Mouse (Mus musculus): ENCODE measurements around the gene Kcnj4.
A peak's percentile ranks its signal among the peaks of the same experiment; 100 is the strongest.

Gene Kcnj4

DNA sequence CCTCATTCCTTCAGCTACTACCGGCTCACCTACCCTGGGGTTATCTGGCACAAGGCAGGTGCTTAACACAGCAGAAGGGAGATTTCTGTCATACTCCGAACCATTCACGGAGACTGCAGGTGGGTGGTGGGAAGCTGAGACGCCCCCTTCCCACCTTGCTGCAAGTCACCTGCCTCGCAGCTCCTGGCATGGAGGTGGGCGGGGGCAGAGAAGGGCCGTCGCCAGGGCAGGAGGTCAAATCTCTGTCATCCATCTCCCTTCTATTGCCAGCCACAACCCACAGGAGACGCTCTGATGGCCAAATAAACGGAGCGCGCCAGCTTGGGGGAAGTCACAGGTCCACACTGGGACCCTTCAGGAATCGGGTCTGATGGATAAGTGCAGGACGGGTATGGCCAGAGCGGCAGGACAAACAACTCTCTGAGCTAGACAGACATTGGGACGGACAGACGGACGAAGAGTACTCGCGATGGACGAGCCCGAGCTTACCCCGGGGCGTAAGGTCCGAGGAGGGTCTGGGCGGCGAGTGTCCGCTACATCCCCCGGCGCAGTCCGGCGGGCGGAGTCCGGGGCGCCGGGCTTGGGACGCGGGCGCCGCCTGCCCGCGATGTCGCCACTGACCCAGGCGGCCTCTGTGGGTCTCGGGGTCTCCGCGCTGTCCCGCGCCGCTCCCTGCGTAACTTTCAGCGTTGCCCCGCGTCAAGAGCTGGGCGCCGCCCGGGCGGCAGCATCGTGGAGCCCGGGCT is at the start of gene Kcnj4:
Gene Kcnj4 (minus strand): TSS at position 535 of the 746 bp plus-strand sequence.
- no peak for DNase-seq (ENCODE audit: low spot score in 2 of 2)

DNA sequence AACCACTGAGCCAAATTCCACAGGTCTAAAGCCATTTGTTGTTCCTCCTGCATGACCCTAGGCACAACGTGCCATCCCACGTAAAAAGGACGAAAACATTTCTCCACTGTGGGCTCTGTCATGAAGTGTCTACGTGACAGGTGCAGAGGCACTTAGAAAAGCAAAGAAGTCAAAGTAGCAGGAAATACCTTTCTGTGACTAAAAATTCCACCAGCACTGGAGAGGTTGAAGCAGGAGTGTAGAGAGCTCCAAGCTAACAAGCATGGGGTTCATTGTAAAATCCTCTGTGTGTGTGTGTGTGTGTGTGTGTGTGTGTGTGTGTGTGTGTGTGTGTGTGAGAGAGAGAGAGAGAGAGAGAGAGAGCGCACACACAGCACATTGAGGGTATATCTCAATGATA is 47.5 kb upstream of the Kcnj4 start:
- DNase-seq (ENCODE audit: low spot score in 2 of 2), result no peak

DNA sequence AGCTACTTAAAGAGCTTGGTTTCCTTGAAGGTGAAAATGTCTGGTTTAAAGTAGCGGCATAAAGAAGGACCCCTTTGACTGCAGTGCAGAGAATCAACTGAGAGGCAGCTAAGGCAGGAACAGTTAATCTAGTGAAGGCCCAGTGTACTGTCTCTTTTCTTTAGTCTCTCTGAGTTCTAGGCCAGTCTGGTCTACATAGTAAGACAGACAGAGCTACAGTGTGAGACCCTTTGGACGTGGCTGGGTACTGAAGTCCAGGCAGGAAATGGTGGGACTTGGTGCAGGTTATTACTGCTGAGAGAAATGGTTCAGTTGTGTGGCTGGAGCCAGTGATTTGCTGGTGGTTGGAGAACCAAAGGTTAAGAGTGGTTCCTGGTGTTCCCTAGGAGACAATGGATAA is 43.2 kb upstream of the Kcnj4 start:
- DNase-seq (ENCODE audit: low spot score in 2 of 2), result no peak

DNA sequence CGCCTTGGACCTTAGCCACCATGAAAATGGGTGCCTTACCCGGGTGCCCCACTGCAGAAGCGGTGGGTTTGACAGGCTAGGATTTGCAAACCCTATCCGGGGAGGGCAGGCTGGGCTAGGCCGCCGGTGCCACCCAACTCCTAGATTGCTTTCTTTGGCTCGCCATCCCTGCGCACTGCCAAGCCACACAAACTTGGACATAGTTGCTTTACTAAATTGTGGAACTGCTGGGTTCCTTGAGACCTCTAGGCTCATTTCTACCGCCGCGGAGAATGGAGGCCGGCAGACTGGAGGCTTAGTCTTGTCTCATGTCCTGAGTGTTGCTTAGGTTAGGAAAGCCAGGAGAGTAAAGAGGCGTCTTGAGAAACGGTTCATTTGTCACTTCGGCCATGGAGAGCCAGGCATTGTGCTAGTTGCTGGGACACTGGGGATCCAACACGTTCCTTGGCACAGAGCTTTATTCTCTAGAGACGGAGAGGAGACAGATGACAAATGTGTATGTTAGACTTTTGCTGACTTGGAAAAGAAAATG is 42.3 kb upstream of the Kcnj4 start:
- DNase-seq (ENCODE audit: low spot score in 2 of 2), result no peak

DNA sequence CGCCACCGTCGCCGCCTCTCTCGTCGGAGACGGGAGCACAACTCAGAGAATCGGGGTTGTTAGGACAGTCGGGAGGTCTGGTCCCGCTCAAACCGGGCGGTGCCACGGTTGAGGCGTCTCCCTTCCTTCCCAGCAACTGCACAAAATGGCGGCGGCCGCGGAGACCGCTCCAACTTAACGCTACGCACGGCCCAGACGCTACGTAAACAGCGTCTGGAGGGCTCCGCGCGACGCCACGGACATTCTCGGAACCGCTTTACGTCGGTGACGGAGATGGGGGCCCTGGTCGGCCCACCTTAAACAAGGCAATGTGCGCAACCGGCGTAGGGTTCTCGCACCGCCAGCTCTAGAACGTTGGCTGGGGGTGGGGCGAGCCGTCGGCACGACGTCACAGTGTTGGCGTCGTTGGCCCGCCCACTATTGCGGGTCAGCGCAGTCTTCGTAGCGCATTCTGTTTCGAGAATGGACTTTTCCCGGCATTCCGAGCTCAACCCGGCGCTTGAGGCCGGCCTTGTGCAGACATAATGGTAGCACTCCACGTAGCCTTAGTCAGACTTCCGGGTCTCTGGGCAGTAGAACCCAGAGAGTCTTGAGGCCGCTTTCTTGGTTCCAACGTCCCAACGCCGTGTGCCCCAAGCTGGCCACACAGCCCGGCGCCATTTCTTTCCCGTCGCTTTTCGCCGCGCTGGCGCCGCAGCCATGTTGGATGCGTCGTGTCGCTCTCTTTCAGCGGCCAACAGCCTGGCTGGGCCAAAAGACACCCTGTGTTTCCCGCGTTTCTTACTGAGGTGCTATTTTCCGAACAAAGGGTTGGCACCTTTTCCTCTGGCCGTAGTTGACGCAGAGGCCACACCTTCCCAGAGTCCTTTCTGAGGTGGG is 41.6 kb upstream of the Kcnj4 start, which contains the start of gene Ddx17:
Gene Ddx17 (minus strand): TSS at position 332 of the 879 bp plus-strand sequence.
- peak; percentile 98 to 99 for DNase-seq (ENCODE audit: low spot score in 2 of 2)

DNA sequence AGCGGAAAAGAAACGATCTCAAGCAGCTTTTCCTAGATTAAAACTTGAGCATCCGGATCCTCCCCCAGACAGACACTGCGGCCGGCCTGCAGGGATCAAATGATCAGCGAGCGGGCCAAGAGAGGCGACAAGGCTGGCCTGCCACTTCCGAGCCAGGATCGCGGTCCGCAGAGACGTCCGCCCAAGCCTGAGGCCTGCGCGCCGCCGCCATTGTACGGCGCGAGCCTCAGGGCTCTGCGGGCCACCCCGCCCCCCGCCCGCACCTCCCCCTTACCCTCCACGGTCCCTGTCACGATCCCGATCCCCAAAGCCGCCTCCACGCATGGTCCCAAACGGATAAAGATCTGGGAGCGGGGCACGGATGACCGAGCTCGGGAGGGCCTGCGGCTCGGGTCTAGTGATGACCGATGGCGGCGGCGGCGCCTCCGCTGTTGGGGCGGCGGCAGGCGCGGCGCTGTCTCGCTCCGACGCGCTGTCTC is 40.9 kb upstream of the Kcnj4 start:
- DNase-seq (ENCODE audit: low spot score in 2 of 2), result peak in 1 of 2 experiments; percentile 64

DNA sequence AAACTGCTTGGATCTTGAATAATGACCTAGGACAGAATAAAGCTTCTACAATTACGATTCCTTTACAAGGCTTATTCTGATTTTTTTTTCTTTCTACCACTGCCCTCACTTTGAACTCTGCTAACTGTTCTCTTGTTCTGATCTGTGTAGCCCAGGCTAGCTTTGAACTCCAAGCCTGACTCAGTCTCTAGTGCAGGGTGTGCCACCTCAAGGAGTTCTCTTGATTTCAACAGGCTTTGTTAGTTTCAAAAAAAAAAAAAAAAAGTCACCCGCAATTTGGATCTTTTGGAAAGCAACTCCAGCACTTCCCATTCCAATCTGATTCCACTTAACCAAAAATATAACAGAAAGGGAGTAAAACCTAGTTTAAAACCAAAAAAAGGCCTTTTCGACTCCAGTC is 40.5 kb upstream of the Kcnj4 start:
- DNase-seq (ENCODE audit: low spot score in 2 of 2), result no peak

DNA sequence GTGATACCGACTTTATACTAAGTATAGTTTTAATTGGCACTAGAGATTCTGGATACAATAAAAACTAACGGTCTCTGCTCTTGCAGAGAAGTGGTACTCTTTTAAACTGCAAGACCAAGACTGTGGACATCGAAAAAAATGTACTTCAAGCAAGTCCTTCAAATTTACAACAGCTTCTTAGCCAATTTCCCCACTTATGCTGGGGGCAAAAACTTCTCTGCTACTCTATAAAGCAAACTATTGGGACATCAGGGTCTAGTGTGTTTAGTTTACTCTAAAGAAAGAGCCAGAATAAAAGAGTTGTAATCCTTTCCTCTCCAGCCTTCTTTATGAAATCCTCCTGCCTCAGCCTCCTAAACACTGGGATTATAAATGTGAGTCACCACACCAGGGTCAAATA is 38.9 kb upstream of the Kcnj4 start:
- no peak for DNase-seq (ENCODE audit: low spot score in 2 of 2)

DNA sequence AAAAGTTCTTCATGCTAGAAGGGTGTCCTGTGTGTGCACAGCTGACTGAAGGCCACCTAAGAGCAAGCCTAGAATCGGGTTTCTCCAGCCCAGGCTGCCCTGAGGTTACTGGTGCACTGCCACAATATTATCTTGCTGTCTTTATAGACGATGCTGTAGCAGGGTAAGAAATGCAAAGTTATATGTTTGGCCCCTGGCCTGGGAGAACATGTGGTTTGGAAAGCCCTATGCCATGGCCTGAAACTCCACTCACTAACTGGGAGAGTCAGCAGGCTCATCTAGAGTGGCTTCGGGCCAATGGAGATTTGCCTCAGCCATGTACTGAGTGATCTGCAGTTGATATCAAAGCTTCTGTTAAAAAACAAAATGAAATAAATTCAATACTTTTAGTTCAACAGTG is 28.8 kb upstream of the Kcnj4 start:
- no peak for DNase-seq (ENCODE audit: low spot score in 2 of 2)

DNA sequence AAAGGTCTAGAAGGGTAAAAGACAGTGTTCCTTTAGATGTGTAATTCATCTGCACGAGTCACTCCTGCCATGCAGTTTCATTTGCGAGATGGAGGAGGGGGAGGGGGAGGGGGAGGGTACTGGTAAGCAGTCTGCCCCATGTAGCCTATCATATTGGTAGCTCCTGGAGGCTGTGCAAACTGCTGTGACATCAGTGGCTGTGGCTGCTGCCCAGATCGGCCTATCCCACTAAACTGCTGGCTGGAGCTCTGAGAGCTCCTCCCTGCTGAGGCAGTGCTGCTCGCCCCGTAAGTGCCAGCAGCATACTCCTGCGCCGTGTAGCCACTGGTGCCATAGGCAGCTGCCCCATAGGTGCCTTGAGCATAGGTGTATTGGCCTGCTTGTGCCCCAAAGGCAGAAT is 24.9 kb upstream of the Kcnj4 start:
- DNase-seq (ENCODE audit: low spot score in 2 of 2), result no peak

DNA sequence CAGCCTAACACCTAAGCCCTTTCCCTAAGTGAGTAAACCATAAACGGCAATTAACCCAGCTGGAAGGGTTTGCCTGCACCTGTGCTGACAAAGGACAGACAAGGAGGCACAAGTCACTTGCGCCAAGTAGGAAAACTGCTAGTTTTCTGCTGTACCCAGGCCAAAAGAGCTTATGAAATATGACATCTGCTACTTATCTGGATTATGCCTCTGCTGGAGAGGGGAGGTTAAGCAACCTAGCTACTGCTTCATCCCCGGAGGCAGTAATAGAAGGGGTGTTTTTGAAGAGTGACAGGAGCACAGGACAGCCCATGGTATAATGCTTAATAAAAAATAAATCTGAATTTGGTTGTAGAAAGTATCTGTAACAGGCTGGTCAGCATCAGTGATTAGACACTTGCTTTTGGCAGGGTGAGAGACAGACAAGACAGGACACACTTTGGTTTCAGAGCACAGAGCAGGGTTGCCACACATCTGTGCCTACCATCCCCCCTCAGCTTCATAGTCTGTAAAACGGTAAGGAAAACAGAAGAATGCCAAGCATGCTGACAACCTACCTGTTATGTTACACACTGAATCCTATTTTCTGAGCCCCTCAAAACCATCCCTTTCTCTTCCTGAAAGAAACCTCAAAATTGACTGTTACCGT is 23.1 kb upstream of the Kcnj4 start:
- DNase-seq (ENCODE audit: low spot score in 2 of 2), result no peak

DNA sequence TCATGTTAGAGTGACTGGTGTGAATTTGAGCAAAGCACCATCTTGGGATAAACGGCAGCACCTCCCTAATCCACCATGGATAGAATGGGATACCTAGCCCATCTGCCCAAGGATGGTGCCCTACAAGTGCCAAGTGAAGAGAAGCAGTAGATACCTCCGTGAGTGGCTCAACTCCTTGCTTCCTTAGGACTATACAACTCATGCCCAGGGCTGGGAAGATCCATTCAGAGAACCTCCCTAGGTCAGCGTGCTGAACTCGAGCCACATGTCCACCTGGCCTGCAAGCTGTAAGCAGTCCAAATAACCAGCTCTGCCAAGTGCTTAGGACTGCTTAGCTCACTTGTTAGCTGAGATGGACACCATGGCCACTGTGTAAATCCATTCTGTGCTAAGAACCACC is 22.2 kb upstream of the Kcnj4 start:
- no peak for DNase-seq (ENCODE audit: low spot score in 2 of 2)

DNA sequence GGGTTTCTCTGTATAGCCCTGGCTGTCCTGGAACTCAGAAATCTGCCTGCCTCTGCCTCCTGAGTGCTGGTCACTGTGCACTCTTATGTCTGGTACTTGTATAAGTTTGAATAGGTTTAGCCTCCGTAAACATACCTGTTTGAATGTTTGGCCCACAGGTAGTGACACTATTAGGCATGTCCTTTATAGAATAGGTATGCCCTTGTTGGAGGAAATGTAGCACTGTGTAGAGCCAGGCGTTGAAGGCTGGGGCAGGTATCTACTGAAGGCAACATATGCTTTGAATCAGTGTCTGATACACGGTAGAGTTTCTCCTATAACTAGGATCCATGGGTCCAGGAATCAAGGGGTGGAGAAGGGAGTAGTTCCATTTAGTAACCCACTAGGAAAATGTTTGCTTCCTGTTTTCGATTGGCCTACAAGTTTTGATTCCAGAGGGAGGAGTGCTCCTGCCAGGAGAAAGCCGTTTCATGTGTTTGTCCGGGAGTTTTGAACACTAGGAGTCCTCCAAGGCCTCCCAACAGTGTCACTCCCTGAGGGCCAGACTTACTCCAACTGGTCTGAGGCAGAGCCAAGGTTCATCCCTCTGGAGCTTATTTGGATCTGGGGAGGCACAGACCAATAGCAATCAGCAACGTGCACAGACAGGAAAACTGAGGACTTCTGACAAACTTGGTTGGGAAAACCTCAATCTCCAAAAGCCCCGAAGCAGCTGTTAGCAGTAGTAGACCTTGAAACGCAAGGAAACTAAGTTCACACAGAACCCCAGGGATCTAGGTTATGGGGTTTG is 21.1 kb upstream of the Kcnj4 start:
- DNase-seq (ENCODE audit: low spot score in 2 of 2), result no peak

DNA sequence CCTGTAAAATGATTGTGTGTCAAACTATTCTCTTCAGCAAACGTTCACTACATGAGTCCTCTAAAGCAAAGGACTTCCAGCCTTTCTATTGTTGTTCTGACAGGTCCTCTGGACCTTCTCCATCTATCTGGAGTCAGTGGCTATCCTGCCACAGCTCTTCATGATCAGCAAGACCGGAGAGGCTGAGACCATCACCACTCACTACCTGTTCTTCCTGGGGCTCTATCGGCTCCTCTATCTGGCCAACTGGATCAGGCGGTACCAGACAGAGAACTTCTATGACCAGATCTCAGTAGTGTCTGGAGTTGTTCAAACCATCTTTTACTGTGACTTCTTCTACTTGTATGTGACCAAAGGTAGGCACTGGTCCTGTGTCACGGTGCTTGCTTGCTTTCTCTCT is 20.5 kb upstream of the Kcnj4 start:
- no peak for DNase-seq (ENCODE audit: low spot score in 2 of 2)

DNA sequence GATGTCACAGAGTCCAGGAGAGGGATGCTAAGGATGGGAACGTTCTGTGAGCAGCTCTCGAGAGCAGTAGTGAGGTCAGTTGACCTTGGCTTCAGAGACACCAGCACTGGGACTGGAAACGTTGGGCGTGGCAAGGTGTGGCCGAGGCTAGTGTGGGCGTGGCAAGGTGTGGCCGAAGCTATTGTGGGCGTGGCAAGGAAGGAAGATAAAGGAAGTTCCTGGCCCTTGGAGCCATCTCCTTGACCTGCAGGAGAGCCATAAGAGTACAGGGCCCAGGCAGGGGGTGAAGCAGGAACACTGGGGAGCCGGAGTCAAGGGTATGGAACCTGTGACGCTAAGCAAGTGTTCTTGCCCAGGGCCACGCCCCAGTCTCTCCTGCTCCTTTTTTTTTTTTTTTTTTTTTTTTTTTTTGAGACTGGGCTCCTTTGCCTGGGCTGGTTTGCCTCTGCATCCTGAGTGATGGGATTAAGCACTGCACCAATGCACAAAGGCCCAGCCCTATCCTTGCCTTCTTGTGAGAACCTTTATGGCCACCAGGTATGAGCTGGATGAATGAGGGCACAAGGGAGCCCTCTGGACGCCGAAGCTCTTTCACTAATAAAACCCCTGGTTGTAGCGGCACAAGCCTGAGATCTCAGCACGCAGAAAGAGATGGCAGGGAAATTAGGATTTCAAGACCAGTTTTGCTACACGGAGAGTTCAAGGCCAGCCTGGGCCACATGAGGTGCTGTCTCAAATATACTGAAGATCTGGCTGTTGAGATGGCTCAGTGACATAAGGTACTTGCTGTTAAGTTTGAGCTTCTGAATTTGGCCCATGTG is 14.6 kb upstream of the Kcnj4 start:
- no peak for DNase-seq (ENCODE audit: low spot score in 2 of 2)

DNA sequence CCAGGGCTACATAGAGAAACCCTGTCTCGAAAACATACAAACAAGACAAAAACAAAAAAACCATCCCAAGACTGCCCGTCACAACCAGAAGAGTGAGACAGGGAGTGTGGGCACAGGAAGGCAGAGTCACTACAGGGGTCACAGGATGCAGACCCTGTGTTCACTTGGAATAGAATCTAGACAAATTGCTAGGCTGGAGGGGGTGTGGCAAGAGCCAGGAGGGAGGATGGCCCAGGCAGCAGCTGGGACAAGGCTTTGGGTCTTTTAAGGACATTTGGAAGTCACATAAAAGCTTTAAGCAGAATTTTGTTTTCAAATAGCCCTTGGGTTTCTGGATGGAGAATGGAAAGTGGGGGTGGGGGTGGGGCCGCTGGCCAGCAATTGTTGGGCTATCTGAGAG is 13.5 kb upstream of the Kcnj4 start:
- DNase-seq (ENCODE audit: low spot score in 2 of 2), result no peak

DNA sequence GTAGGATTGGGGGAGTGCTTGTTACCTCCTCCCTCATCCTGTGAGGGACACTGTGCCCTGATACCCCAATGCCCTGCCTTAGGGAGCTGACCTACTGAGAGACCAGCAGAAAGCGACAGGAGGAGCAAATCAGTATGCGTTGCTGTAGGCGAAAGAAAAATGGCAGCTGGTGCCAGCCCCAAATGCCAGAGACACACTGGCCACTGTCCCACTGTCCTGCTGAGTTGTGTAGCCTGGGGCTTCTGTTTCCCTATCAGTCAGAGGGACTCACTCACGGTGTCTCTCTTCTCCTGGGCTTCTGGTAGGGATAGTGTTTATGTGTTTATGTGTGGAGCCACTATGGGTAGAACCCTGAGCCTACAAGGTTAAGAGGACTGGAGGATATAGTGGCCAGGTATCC is 12.7 kb upstream of the Kcnj4 start:
- DNase-seq (ENCODE audit: low spot score in 2 of 2), result no peak

DNA sequence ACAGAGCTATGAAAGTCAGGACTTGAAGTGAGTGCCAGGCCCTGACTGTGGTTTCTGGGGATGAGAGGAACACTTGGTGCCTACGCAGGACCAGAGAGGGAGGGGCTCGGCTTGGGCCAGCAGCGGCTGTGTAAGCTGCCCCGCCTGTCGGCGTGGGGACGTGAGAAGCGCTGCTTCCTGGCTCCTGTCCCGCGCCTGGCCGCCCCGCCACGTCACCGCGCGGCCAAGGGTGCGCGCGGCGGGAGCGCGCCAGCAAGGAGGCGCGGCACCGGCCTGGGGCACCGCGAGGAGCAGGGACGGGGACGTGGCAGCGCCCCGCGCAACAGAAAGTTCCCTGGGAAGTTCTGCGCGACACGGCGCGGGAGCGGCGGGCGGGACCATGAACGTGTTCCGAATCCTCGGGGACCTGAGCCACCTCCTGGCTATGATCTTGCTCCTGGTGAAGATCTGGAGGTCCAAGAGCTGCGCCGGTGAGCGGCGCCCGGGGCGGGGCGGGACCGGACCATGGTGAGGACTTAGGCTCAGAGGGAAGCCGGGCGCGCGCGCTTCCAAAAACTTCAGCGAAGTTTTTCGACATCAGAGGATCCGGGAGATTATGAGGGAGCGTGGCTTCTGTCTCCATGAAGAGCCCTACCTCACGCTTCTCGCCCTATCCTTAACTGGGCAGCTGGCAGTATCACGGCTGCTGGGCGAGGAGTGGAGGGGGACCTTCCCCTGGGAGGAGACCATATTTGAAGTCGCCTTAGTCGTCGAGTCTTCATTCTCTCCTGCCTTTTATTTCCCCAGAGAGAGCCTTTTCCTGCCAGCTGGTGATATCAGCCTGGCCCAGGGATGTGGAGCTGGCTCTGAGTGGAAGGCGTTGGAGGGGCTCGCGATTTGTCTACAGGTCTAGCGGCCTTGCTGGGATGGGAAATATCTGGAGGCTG is 11.4 kb upstream of the Kcnj4 start, which contains the start of gene Kdelr3:
Gene Kdelr3 (plus strand): TSS at position 241 of the 926 bp plus-strand sequence.
- DNase-seq (ENCODE audit: low spot score in 2 of 2), result no peak

DNA sequence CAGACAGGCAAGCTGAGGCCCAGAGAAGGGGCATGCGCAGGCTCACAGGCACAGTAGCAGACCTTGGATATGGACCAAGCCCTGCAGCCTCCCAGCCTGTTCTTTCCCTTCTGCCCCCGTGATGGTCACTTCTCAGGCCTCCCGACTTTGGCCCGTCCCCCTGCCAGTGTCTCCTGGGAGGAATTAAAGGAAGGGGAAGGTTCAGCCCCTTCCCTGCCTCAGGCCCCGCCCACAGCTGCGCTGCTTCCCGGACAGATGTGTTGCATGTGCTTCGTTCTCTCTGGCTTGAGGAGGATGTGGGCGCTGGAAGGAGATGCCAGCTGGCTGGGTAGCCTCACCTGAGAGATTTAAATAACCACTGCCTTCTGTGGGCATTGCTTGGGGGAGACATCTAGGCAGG is 8.9 kb upstream of the Kcnj4 start:
- DNase-seq (ENCODE audit: low spot score in 2 of 2), result no peak

All from spleen, postnatal 4 days (tissue).